Mouse (Mus musculus) embryonic facial prominence, embryonic 15.5 days (tissue): ENCODE results near the gene Cdc34. TPM values are rescaled to one million over a fixed set of nuclear protein-coding genes. Genes with fewer than 3 reads are reported as not detected.

Source experiments
- ATAC-seq: fragments of 200-750 bp; cut with Nextera tagmentation; 2 replicates; pipeline ENCODE4 v1.8.0; 2017; ENCODE audit warnings: low read depth, moderate TSS enrichment; ENCODE audit not compliant: insufficient number of reproducible peaks, low FRiP score, low TSS enrichment
- H3K27ac ChIP-seq: fragments of 300-500 bp; sonication (generic); replicated peaks from 2 replicates; pipeline ENCODE4 v1.5.1; 2015; ENCODE audit warnings: mild to moderate bottlenecking, inconsistent platforms
- H3K27me3 ChIP-seq: fragments of 300-500 bp; sonication (generic); 2 replicates; pipeline ENCODE4 v1.6.1; 2015; ENCODE audit warnings: inconsistent platforms
- H3K36me3 ChIP-seq: fragments of 300-500 bp; sonication (generic); 2 replicates; pipeline ENCODE4 v1.6.1; 2015; ENCODE audit warnings: mild to moderate bottlenecking, inconsistent platforms
- H3K4me1 ChIP-seq: fragments of 300-500 bp; sonication (generic); 2 replicates; pipeline ENCODE4 v1.6.1; 2015; ENCODE audit warnings: inconsistent platforms
- H3K4me2 ChIP-seq: fragments of 300-500 bp; sonication (generic); replicated peaks from 2 replicates; pipeline ENCODE4 v1.6.1; 2015; ENCODE audit warnings: mild to moderate bottlenecking, inconsistent platforms
- H3K4me3 ChIP-seq: fragments of 300-500 bp; sonication (generic); replicated peaks from 2 replicates; pipeline ENCODE4 v1.5.1; 2015; ENCODE audit warnings: mild to moderate bottlenecking, inconsistent platforms
- H3K9ac ChIP-seq: fragments of 300-500 bp; sonication (generic); 2 replicates; pipeline ENCODE4 v1.6.1; 2015; ENCODE audit warnings: inconsistent platforms
- H3K9me3 ChIP-seq: fragments of 300-500 bp; sonication (generic); replicated peaks from 2 replicates; pipeline ENCODE4 v1.6.1; 2016; ENCODE audit warnings: inconsistent platforms
- WGBS: fragments of 180-500 bp; shearing (Covaris S2); methylation state at CpG from one replicate; pipeline ENCODE4 v1.1.7; 2015; 5-methylcytosine and 5-hydroxymethylcytosine counted together
- polyA plus RNA-seq: library from polyadenylated mRNA; unstranded; fragments of >200 nt; fragmentation: Nextera tagmentation; extraction: Ambion mirVana; gene quantifications from 2 replicates; pipeline ENCODE4 v1.2.1, GENCODE M21; 2015

The Cdc34 gene
- polyA plus RNA-seq, 1 experiment from 2014 or later, result 94.8 TPM

GRCm38 (mm10) chr10:79708668-79709067, 26.7 kb downstream of the Cdc34 start:
- Histone ChIP-seq H3K27me3 (no peaks in the 10 kb centered on the region), H3K9me3 (no peaks in the 10 kb centered on the region), H3K4me2 (no peak overlapping the region), H3K4me3 (no peak overlapping the region), H3K9ac (no peak overlapping the region), H3K27ac (no peak overlapping the region), H3K36me3 (peaks cover 42% of the 10 kb centered on the region), H3K4me1 (peaks cover 31% of the 10 kb centered on the region)
- WGBS, result 87% methylated on average over 21 of the region's 21 CpGs
- no peak for ATAC-seq

GRCm38 (mm10) chr10:79709307-79709706, 27.3 kb downstream of the Cdc34 start:
- Histone ChIP-seq H3K36me3 (peaks cover 42% of the 10 kb centered on the region), H3K4me2 (no peak overlapping the region), H3K27ac (no peak overlapping the region), H3K4me3 (no peak overlapping the region), H3K27me3 (peaks cover 6% of the 10 kb centered on the region), H3K9ac (no peak overlapping the region), H3K9me3 (no peaks in the 10 kb centered on the region), H3K4me1 (peaks cover 29% of the 10 kb centered on the region)
- WGBS, result 67% methylated on average over 7 of the region's 7 CpGs
- ATAC-seq, result no peak

- Histone ChIP-seq H3K4me1 (peaks cover 18% of the 10 kb centered on the region), H3K9me3 (no peaks in the 10 kb centered on the region), H3K4me3 (no peak overlapping the region), H3K27me3 (peaks cover 33% of the 10 kb centered on the region), H3K4me2 (no peak overlapping the region), H3K27ac (no peak overlapping the region), H3K9ac (no peak overlapping the region), H3K36me3 (peaks cover 42% of the 10 kb centered on the region)
- WGBS, result 81% methylated on average over 1 of the region's 1 CpGs
- no peak for ATAC-seq
These were observed 30.0 kb downstream of the Cdc34 start for GRCm38 (mm10) chr10:79712029-79712428.

- no peak overlapping the region for H3K27ac ChIP-seq
- no peak overlapping the region for H3K4me3 ChIP-seq
- no peak for ATAC-seq
- no peak overlapping the region for H3K9ac ChIP-seq
- H3K4me2 ChIP-seq, result no peak overlapping the region
- H3K9me3 ChIP-seq, result no peaks in the 10 kb centered on the region
- H3K27me3 ChIP-seq, result peaks cover 39% of the 10 kb centered on the region
- H3K36me3 ChIP-seq, result peaks cover 38% of the 10 kb centered on the region
- WGBS, result 17% methylated on average over 6 of the region's 6 CpGs
- peaks cover 18% of the 10 kb centered on the region for H3K4me1 ChIP-seq
These were observed 30.6 kb downstream of the Cdc34 start for GRCm38 (mm10) chr10:79712499-79713126.

GRCm38 (mm10) chr10:79713163-79713562, 31.2 kb downstream of the Cdc34 start:
- no peak overlapping the region for H3K4me3 ChIP-seq

GRCm38 (mm10) chr10:79714996-79715395, 33.0 kb downstream of the Cdc34 start:
- no peak for ATAC-seq
- H3K9ac ChIP-seq, result no peak overlapping the region
- WGBS, result 66% methylated on average over 4 of the region's 4 CpGs
- no peak overlapping the region for H3K27ac ChIP-seq
- H3K4me2 ChIP-seq, result no peak overlapping the region
- H3K27me3 ChIP-seq, result peaks cover 59% of the 10 kb centered on the region
- no peaks in the 10 kb centered on the region for H3K9me3 ChIP-seq
- peaks cover 21% of the 10 kb centered on the region for H3K36me3 ChIP-seq
- peaks cover 21% of the 10 kb centered on the region for H3K4me1 ChIP-seq
- H3K4me3 ChIP-seq, result no peak overlapping the region

More at GRCm38 (mm10) chr10:79713163-79713562, 31.2 kb downstream of the Cdc34 start:
- no peaks in the 10 kb centered on the region for H3K9me3 ChIP-seq
- H3K36me3 ChIP-seq, result peaks cover 37% of the 10 kb centered on the region
- no peak for ATAC-seq
- 22% methylated on average over 1 of the region's 1 CpGs for WGBS
- peaks cover 44% of the 10 kb centered on the region for H3K27me3 ChIP-seq
- H3K4me2 ChIP-seq, result no peak overlapping the region
- H3K27ac ChIP-seq, result no peak overlapping the region
- H3K9ac ChIP-seq, result no peak overlapping the region
- H3K4me1 ChIP-seq, result peaks cover 21% of the 10 kb centered on the region

GRCm38 (mm10) chr10:79716254-79716987, 34.4 kb downstream of the Cdc34 start, which contains the start of gene Hcn2:
TSS of gene Hcn2 (plus strand) at chr10:79716634.
- H3K4me2 ChIP-seq, result peak within 1 kb of the TSS; percentile 98
- H3K9me3 ChIP-seq, result no peaks in the 10 kb centered on the region
- no peak for ATAC-seq
- H3K36me3 ChIP-seq, result peaks cover 7% of the 10 kb centered on the region
- peaks cover 59% of the 10 kb centered on the region for H3K27me3 ChIP-seq
- no peak within 1 kb of the TSS for H3K27ac ChIP-seq
- H3K4me3 ChIP-seq, result peak within 1 kb of the TSS; percentile 56
- H3K9ac ChIP-seq, result peak within 1 kb of the TSS; percentile 1; the same call in 1 of the 2 replicates
- 4% methylated on average over 29 of the region's 91 CpGs for WGBS
- H3K4me1 ChIP-seq, result peaks cover 21% of the 10 kb centered on the region

GRCm38 (mm10) chr10:79716988-79717355, 35.0 kb downstream of the Cdc34 start:
- no peak for ATAC-seq
- no peaks in the 10 kb centered on the region for H3K9me3 ChIP-seq
- peaks cover 2% of the 10 kb centered on the region for H3K36me3 ChIP-seq
- peaks cover 21% of the 10 kb centered on the region for H3K4me1 ChIP-seq
- peak overlapping the region; percentile 98 for H3K4me2 ChIP-seq
- H3K27ac ChIP-seq, result no peak overlapping the region
- WGBS, result under 1% methylated on average over 40 of the region's 44 CpGs
- H3K4me3 ChIP-seq, result peak overlapping the region; percentile 56
- H3K9ac ChIP-seq, result peak overlapping the region; percentile 1; the same call in 1 of the 2 replicates
- peaks cover 59% of the 10 kb centered on the region for H3K27me3 ChIP-seq

GRCm38 (mm10) chr10:79717640-79718357, 35.8 kb downstream of the Cdc34 start:
- no peak for ATAC-seq
- peaks cover 25% of the 10 kb centered on the region for H3K4me1 ChIP-seq
- peaks cover 59% of the 10 kb centered on the region for H3K27me3 ChIP-seq
- H3K4me3 ChIP-seq, result peak overlapping the region; percentile 56
- no peak overlapping the region for H3K9ac ChIP-seq
- no peaks in the 10 kb centered on the region for H3K36me3 ChIP-seq
- H3K4me2 ChIP-seq, result peak overlapping the region; percentile 98
- H3K9me3 ChIP-seq, result no peaks in the 10 kb centered on the region
- no peak overlapping the region for H3K27ac ChIP-seq
- WGBS, result 4% methylated on average over 43 of the region's 43 CpGs

GRCm38 (mm10) chr10:79721089-79721488, 39.1 kb downstream of the Cdc34 start:
- Histone ChIP-seq H3K4me1 (peaks cover 22% of the 10 kb centered on the region), H3K27me3 (peaks cover 36% of the 10 kb centered on the region), H3K9ac (no peak overlapping the region), H3K4me3 (no peak overlapping the region), H3K36me3 (no peaks in the 10 kb centered on the region), H3K9me3 (no peaks in the 10 kb centered on the region), H3K27ac (no peak overlapping the region), H3K4me2 (no peak overlapping the region)
- no peak for ATAC-seq
- 70% methylated on average over 5 of the region's 5 CpGs for WGBS

- H3K9me3 ChIP-seq, result no peaks in the 10 kb centered on the region
- no peak overlapping the region for H3K9ac ChIP-seq
- 61% methylated on average over 6 of the region's 6 CpGs for WGBS
- ATAC-seq, result no peak
- H3K4me1 ChIP-seq, result peaks cover 4% of the 10 kb centered on the region; the same call in 1 of the 2 replicates
- no peaks in the 10 kb centered on the region for H3K36me3 ChIP-seq
- peaks cover 16% of the 10 kb centered on the region for H3K27me3 ChIP-seq
- H3K4me2 ChIP-seq, result no peak overlapping the region
- H3K27ac ChIP-seq, result no peak overlapping the region
- H3K4me3 ChIP-seq, result no peak overlapping the region
These were observed 41.1 kb downstream of the Cdc34 start for GRCm38 (mm10) chr10:79723047-79723446.
